Mouse (Mus musculus) liver, adult (tissue): ENCODE measurements at regions not wholly inside any gene's neighbourhood (a gene's known extent, or its start where the extent isn't known, plus 50 kb on each side); places are given as distances from the start of the nearest gene placed in this dataset.
A peak's percentile ranks its signal among the peaks of the same experiment; 100 is the strongest.

ENCODE experiments used
- GATA4 ChIP-seq: IDR thresholded peaks from 2 replicates; pipeline ENCODE4 v1.6.1; 2014; ENCODE audit warnings: mild to moderate bottlenecking, low read length; ENCODE audit not compliant: insufficient replicate concordance

DNA sequence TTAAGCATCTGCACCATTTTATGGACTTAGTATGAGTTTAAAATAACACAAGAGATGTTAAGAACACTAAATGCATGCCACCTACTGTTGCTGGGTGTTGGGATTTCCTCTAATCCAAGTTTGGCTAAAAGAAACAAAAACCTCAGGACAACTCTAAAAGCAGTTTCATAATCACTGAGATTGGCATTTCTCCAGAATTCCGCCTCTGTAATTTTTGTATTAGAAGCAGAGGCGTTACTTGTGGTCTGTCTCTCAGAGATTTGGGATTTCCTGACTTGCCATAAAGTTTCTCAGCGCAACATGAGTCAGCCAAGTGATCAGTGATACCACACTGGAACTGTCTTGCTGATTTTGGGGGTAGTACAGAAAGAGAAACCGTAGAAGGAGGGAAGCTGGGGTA lies 238.0 kb upstream of the Igfbp3 start:
- no peak for TF ChIP-seq GATA4

GRCm38 (mm10) chr11:7444494-7444893 lies 230.8 kb upstream of the Igfbp3 start:
- TF ChIP-seq GATA4, result no peak

GRCm38 (mm10) chr11:7439276-7439675 lies 225.6 kb upstream of the Igfbp3 start:
- TF ChIP-seq GATA4, result peak; percentile 33; the same call in 1 of the 2 replicates

GRCm38 (mm10) chr11:7434591-7434990 lies 220.9 kb upstream of the Igfbp3 start:
- no peak for TF ChIP-seq GATA4

DNA sequence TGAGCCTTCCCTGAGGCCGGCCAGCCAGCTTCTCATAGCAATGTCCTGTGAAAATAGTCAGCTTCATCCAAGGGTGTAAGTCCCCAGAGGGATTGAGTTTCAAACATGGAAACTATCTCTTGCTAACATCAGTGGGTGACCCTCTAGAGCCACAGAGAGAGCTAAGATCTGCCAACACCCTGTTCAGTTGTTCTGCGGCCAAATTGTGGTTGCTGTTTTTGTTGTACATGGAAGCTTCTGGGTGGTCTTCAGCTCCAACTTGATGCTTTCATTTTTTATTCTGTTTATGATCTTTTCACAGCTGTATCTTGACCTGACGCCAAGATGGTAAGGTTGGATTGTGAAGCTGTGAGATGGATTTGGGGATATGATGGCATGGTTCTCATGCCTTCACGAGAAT lies 214.0 kb upstream of the Igfbp3 start:
- no peak for TF ChIP-seq GATA4

GRCm38 (mm10) chr11:7425233-7425632 lies 211.5 kb upstream of the Igfbp3 start:
- TF ChIP-seq GATA4, result no peak

- no peak for TF ChIP-seq GATA4
Measured at GRCm38 (mm10) chr11:7424082-7424471, 210.4 kb upstream of the Igfbp3 start.

- no peak for TF ChIP-seq GATA4
Measured at GRCm38 (mm10) chr11:7423276-7424081, 209.8 kb upstream of the Igfbp3 start.

DNA sequence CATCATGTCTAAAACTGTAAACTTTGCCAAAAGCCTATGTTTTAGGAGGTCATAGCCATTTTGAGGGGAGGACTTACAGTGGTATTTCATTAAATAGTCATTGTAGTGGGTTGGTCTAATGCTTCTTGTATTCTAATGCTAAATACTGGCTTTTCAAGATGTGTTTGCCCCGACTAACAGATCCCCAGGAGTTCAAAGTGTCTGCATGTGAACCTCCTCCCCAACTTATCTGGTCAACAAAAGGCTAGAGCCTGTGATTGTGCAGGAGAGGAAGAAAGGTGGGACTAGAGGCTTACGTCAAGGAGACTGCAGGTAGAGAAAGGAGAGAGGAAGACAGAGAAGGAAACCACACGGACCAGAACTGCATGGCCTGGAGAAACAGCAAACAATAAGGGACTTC lies 198.9 kb upstream of the Igfbp3 start:
- no peak for TF ChIP-seq GATA4

DNA sequence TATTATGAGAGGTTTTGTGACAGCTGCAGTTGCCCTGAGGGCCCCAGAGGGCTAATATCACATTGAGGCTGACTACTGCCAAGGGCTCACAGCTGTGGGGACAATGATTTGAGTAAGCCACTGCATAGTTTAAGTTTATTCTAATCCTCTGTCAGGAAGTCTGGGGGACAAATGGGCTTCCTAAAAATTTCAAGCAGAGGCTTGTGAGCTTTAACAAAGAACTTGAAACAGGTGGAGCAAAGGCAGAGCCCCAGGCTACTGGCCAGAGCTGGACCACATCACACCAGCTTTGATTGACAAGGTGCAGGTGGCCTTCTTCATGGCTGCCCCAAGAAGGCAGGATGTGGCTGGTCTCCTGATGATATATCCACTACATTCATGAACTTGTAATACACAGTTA lies 195.3 kb upstream of the Igfbp3 start:
- no peak for TF ChIP-seq GATA4

GRCm38 (mm10) chr11:7404666-7405065 lies 190.9 kb upstream of the Igfbp3 start:
- TF ChIP-seq GATA4, result no peak

DNA sequence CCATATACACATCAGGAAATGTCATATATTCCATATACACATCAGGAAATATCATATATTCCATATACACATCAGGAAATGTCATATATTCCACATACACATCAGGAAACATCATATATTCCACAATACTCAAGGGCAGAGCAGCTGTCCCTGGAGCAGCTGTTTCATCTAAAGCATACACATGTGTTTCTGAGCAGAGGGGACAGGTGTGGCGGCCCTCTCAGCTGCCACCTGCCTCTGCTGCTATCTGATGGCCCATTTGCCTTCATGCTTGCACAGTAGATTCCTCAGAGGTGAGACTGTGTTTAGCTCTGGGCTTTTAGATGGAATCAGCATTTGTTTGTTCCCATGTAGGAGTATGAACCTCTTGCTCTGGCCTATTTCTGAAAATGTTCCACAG lies 158.1 kb upstream of the Igfbp3 start:
- no peak for TF ChIP-seq GATA4

DNA sequence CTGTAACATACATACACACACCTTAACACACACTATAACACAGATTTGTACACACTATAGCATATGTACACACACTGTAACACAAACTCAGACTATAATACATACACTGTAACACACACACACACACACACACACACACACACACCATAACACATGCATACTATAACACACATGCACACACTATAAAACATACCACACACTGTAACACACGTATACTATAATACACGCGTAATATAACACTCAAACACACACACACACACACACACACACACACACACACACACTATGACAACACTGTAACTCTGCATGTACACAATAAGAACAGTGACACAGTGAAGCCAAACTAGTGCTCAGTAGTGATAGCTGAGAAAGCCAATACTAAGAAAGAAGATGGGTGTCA lies 147.7 kb upstream of the Igfbp3 start:
- TF ChIP-seq GATA4, result no peak

- TF ChIP-seq GATA4, result no peak
Measured at GRCm38 (mm10) chr11:7348601-7349000, 134.9 kb upstream of the Igfbp3 start.

GRCm38 (mm10) chr11:7337826-7338225 lies 124.1 kb upstream of the Igfbp3 start:
- TF ChIP-seq GATA4, result no peak

DNA sequence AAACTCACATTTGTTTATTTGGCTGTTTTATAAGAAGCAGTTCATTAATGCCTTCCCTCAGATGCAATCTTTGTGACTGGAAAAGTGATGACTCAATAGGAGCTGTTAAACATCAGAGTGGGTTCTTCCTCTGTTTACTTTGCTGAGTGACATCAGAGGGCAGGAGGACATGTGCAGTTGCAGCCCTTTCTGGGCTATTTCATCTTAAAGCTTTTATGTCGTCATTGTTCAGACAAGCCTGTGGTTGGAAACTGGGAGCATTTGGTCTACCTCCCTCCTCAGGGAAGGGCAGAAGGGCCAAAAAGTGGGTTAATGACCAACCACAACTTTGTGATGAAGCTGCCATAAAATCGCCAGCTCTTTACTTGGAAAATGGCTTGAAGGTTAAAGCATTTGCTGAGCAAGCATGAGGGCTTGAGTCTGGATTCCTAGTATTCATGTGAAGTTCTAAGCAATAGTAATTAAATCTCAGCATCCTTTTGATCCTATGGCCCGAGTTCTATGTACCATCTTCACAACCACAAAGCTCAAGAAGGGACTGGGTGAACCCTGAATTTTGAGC lies 103.8 kb upstream of the Igfbp3 start:
- no peak for TF ChIP-seq GATA4

GRCm38 (mm10) chr11:7296252-7296651 lies 82.5 kb upstream of the Igfbp3 start:
- TF ChIP-seq GATA4, result no peak
